Mouse (Mus musculus): ENCODE data around the gene Sept8. TPM values are rescaled to one million over a fixed set of nuclear protein-coding genes. Genes with fewer than 3 reads are reported as not detected.
A peak's percentile ranks its signal among the peaks of the same experiment; 100 is the strongest.
"Not testable (repeated sequence)": the region's sequence is repeated elsewhere in the genome, so short reads cannot be mapped to it uniquely, and the experiment has no call there.

Gene Sept8
- polyA plus RNA-seq, 3 experiments from 2014 or later = 1.1 to 1.2 (median 1.1) TPM

GRCm38 (mm10) chr11:53528397-53529252 is 9.6 kb downstream of the Sept8 start:
- ATAC-seq = no peak

- no peak for ATAC-seq
Observed at GRCm38 (mm10) chr11:53529253-53529557, 10.1 kb downstream of the Sept8 start.

DNA sequence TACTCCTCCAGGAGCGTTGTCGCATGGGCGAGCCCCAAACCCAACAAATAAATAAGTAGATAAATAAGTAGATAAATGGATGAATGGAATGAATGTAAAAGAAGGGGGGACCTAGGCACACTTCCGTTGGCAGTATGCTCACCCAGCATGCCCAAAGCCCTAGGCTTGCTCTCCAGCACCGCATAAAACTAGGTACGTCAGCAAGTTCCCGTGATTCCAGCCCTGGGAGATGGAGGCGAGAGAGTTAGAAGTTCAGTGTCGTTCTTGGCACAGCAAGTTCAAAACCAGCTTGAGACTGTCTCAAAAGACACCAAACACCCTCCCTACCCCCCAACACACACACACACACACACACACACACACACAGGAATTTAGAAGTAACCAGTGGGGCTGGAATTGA is 10.9 kb downstream of the Sept8 start:
- no peak for ATAC-seq

DNA sequence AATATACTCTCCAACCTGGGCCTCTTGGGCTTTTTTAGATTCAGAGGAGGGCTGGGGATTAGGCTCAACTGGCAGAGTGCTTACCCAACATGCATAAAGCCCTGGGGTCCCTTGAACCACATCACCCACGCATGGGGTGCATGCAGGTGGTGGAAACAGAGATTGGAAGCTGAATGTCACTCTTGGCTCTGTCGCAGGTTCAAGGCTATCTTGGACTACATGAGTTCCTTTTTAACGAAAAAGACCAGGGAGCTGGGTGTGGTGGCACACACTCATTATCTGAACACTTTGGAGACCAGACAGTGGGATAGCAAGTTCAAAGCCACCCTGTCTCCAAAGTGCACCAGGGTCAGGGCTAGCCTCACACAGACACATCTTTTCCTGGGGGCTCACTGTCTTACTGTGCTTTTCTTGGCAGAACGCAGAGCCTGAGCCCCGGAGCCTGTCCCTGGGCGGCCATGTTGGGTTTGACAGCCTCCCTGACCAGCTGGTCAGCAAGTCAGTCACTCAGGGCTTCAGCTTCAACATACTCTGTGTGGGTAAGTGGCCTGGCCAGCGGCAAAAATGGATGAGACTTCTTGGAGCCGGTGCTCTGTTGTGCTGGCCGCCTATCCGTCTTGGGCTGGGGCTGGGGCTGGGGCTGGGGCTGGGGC is 12.6 kb downstream of the Sept8 start:
- ATAC-seq = no peak

GRCm38 (mm10) chr11:53532231-53532620 is 13.2 kb downstream of the Sept8 start:
- ATAC-seq = no peak

DNA sequence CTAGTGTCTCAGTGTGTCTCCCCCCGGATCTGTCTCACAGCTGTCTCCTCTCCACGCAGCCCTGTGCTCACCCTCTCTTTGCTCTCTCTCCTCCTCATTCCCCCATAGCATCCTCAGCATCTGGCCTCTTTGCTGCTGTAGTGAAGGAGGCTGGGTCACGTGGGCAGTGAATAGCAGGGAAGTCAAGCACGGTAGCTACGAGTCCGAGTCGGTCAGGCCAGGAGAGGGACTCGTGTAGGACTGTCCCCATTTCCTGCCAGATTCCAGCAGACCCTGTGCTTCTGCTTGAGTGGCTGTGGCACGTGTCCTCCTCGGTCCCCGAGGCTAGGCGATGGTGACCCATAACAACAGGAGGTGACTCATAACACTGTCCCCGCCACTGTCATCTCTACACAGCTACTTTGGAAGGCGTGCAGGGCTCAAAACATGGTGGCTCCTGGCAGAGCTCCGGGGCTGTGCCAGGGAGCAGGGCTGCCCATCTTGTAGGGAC is 20.0 kb downstream of the Sept8 start:
- ATAC-seq = no peak

GRCm38 (mm10) chr11:53540394-53540793 is 21.3 kb downstream of the Sept8 start:
- ATAC-seq = no peak

- no peak for ATAC-seq
Observed at GRCm38 (mm10) chr11:53541222-53541621, 22.2 kb downstream of the Sept8 start.

- ATAC-seq = no peak
Observed at GRCm38 (mm10) chr11:53543021-53543420, 24.0 kb downstream of the Sept8 start.

- ATAC-seq = no peak
Observed at GRCm38 (mm10) chr11:53546271-53546670, 27.2 kb downstream of the Sept8 start.

DNA sequence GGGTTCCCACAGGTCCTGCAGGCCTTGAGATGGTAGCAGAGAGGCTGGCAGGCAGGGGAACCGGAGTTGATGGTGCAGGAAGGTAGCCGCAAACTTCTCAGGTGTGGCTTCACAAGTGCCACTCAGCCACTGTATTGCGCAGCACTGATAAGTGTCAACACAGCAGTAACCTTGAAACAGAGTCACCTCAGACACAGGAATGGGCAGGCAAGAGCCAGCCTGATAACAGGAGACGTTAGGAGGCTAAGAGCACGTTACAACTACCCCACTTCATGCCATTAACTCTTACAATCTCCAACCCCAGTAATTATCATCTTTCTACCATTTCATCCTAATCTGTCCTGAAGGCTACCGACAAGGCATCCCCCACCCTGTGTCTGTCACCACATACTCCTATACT is 28.5 kb downstream of the Sept8 start:
- no peak for ATAC-seq

DNA sequence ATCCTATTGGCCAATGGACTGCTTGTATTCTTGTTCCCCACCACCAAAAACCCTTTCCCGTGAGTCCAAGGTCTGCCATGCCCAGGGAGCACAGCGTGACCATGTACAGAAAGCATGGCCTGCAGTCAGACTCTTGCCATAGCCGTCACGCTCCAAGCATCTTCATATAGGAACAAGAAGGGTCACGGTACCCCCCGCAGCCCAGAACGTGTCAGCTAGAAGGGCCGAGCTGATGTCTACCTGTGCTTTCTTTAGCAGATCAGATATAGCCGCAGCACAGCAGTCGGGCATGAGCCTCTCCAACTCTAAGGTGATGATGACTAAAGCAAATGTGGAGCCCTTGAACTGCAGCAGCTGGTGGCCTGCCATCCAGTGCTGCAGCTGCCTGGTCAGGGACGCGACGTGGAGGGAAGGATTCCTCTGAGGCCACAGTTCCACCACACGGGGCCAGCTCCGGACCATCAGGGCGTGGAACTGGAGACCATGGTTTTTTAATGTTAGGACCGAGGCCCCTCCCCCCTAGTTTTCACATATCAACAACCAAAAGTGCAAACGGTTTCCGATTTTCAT is 29.1 kb downstream of the Sept8 start:
- ATAC-seq = no peak

GRCm38 (mm10) chr11:53550714-53551113 is 31.7 kb downstream of the Sept8 start:
- ATAC-seq = no peak

DNA sequence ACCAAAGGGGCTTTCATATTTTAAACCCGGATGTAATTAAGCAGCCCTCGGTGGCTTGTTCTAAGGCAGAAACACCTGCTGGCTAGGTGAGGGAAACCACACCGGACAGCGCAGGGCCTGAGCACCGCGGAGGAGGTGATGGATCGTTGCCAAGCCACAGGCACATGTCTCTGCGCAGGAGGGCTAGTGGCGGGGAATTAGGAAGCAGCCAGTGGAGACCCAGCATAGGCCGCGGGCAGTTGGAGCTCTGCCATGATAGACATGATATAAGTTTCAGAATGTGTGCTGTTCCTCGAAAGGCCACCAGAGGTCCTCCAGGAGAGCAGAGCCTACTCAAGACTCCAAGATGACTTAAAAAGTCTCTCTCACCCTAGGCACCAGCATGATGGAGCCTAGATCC is 32.7 kb downstream of the Sept8 start:
- no peak for ATAC-seq

DNA sequence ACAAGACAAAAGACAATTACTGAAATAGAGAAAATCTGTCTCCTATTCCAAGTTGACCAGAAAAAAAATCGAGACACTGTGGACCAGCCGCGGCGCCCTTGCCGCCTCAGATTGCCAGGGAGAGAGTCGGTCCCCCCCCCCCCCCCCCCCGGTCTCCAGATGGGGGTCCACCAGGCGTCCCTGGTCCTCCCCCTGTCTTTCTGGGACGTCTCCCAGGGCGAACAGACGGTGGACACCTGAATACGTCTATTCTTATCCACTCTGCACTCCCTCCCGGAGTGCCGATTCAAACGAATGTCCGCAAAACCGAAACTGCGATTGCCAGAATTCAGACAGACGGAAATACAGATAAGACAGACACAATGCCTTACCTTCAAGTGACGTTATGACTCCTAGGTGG is 37.5 kb downstream of the Sept8 start:
- not testable (repeated sequence) for ATAC-seq

GRCm38 (mm10) chr11:53557992-53558391 is 38.9 kb downstream of the Sept8 start:
- ATAC-seq = not testable (repeated sequence)

DNA sequence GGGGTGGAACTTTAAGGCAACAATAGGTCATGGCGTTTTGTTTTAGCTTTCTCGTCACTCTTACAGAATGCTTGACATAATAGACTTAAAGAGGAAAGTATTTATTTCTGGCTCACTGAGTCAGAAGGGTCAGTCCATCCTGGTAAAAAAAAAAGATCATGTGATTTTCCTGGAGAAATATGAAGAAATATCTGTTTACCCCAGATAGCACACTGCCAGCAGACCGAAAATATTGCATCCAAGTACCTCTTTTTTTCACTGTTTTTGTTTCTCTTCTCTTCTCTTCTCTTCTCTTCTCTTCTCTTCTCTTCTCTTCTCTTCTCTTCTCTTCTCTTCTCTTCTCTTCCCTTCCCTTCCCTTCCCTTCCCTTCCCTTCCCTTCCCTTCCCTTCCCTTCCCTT is 40.9 kb downstream of the Sept8 start:
- not testable (repeated sequence) for ATAC-seq

- ATAC-seq = no peak
Observed at GRCm38 (mm10) chr11:53561986-53562385, 42.9 kb downstream of the Sept8 start.

DNA sequence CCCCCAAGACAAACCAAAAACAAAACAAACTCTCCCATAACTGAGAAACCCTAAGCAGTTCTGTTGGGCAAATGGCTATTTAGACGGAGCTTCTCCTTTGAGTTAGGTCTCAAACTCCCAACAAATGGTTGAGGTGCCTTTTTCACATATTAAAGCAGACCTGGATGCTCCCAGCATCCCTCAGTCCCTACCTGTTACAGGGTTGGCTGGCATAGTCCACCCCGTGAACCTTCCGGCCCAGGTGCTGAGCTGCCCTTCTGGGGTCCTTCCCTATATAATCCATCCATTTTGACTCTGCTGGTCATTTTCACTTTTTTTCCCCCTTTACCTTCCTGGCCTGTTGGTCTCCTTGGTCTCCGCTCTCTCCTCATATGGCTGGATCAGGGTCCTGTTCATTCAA is 47.6 kb downstream of the Sept8 start:
- no peak for ATAC-seq

DNA sequence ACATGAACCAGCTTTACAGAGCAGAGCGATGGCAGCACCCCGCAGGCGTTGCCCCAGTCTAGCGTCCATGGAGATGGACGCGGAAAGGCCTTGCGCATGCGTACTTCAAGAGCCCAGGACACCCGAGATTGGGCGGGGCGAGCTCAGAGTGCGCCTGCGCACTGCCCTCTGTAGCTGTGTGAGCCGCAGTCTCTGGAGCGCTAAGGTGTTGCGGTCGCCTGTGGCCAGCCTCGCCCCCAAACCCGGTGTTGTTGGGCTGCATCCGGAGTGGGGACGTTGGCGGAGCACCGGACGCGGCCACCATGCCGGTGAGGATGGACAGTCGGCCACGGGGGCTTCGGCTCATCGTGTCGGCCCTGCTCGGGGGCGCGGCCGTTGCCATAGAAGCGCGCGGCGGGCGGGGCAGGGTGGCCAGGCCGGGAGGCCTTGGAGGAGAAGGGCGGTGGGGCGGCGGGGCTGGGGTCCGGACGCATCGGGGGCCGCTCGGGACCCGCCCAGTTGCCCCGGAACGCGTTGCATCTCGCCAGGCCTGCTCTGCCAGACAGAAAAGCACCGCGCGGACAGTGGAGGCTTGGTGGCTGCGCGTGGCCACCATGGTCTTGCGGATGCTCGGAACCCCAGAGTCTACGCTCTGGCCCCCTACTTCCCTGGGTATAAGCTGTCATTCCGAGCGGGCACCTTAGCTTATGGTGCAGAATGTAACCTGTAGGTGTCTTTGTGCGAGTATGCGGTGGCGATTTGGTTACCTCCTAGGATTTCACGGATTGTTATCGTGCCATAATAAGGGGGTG is 48.4 kb downstream of the Sept8 start, which contains the start of gene Kif3a:
Gene Kif3a, plus strand, starts transcription at position 156 of the 791 bp plus-strand sequence.
- ATAC-seq = peak; percentile 92

DNA sequence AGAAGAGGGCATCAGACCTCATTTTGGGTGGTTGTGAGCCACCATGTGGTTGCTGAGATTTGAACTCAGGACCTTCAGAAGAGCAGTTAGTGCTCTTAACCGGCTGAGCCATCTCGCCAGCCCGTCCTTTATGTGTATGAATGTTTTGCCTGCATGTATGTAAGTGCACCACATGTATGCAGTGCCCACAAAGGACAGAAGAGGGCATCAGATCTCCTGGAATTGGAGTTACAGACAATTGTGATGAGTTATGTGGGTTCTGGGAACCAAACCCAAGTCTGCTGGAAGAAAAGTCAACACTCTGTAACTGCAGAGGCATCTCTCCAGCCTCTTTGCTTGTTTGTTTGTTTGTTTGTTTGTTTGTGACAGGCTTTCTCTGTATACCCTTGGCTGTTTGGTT is 61.5 kb downstream of the Sept8 start:
- ATAC-seq = no peak

DNA sequence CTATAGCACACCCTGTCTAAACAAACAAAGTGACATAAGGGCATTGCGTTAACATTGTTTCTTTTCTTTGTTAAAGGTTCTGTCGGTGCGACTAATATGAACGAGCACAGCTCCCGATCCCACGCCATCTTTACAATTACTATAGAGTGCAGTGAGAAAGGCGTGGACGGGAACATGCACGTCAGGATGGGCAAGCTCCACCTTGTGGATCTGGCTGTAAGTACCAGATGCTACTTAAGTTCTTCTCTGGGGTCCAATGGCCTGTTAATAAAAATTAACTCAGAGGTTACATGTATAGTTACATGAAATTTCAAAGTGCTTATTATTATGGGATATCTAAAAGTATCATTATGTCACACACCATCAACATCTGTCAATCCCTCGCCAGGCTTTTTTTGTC is 64.1 kb downstream of the Sept8 start:
- ATAC-seq = no peak

GRCm38 (mm10) chr11:53584849-53585248 is 65.8 kb downstream of the Sept8 start:
- ATAC-seq = no peak

Measured in inflammation-experienced regulatory T-cells, adult 6 months (primary cell).